Mouse (Mus musculus): ENCODE data around the gene Itgb4. TPM values are rescaled to one million over a fixed set of nuclear protein-coding genes. Genes with fewer than 3 reads are reported as not detected.

Itgb4 gene
- polyA plus RNA-seq, 1 experiment, result 133 TPM

DNA sequence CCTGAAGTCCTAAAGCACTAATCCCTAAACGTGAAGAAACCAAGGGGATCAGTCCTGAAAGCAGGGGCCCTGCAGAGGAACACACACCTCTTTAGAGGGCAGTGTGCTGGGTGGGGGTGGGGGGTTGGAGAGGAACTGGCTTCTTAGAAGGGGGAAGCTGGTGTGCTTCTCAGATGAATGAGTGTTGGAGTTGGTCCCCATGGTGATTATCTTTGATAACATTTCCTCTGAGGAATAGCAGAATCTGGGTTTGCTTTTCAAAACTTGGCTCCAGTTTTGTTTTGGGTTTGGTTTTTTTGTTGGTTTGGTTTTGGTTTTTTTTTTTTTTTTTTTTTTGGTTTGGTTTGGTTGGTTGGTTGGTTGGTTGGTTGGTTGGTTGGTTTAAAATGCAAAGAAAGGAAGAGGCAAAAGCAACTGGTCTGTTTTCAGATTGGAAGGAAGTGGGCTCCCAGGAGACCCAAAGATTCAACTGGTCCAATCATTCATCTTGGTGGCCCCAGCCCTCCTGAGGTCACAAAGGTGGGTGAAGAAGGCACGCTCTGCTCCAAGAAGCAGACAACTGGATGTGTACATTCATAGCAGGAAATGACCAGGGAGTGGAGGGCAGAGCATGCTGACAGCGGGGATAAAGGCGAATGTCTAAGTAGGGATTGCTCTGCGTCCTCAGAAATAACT, 5.6 kb upstream of the Itgb4 start:
- no peak overlapping the region for H3K4me3 ChIP-seq (ENCODE audit: low read depth, low read length)
- no peaks in the 10 kb centered on the region for H3K27me3 ChIP-seq (ENCODE audit: control insufficient read depth, insufficient read depth, low read length)
- TF ChIP-seq POLR2A (IDR thresholded peaks at IDR 0.05; ENCODE audit: low read depth, low read length), result no peak
- TF ChIP-seq CTCF (IDR thresholded peaks at IDR 0.05; ENCODE audit: extremely low read depth, insufficient read length, insufficient replicate concordance, low read depth, low read length), result no peak
- peaks cover 26% of the 10 kb centered on the region for H3K4me1 ChIP-seq (ENCODE audit: control insufficient read depth, insufficient read depth, insufficient read length, low read length)
- 75% methylated on average over 5 of the region's 5 CpGs for WGBS
- H3K36me3 ChIP-seq (ENCODE audit: control insufficient read depth, insufficient read depth, low read length), result peaks cover 19% of the 10 kb centered on the region
- no peak overlapping the region for H3K27ac ChIP-seq (ENCODE audit: insufficient read depth, low read depth, low read length)

DNA sequence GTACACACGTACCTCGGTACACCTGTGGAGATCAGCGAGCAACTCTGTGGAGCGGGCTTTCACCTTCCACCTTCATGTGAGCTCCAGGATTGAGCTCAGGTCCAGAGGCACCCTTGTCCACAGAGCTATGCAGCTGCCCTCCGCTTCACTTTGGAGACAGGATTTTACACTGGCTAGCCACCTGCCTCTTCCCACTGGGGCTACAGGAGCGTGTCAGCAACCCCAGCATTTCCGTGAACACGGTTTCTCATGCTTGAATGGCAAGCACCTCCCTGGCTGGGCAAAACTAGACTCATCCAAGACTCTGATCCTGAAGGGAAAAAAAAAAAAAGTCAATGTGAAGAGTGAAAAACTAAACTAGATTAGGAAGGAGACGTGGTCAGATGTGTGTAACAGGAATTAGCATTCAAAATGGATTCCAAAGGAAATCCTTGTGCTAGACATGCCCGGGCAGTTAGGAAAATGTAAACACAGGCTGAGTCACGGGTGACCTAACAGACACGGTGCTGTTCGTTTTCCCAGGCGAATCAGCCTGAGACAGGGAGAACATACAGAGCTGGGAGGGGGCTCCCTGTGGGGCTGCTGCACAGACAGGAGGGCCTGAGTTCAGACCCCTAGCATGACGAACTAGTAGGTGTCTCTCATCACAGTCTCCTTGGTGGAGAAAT, 4.4 kb upstream of the Itgb4 start:
- H3K36me3 ChIP-seq (ENCODE audit: control insufficient read depth, insufficient read depth, low read length), result peaks cover 9% of the 10 kb centered on the region; the same call in 1 of the 2 replicates
- 33% methylated on average over 15 of the region's 15 CpGs for WGBS
- peaks cover 17% of the 10 kb centered on the region for H3K4me1 ChIP-seq (ENCODE audit: control insufficient read depth, insufficient read depth, insufficient read length, low read length)
- TF ChIP-seq CTCF (IDR thresholded peaks at IDR 0.05; ENCODE audit: extremely low read depth, insufficient read length, insufficient replicate concordance, low read depth, low read length) (no peak), POLR2A (IDR thresholded peaks at IDR 0.05; ENCODE audit: low read depth, low read length) (no peak)
- peak overlapping the region; percentile 6; the same call in 1 of the 2 replicates for H3K27ac ChIP-seq (ENCODE audit: insufficient read depth, low read depth, low read length)
- no peak overlapping the region for H3K4me3 ChIP-seq (ENCODE audit: low read depth, low read length)
- no peaks in the 10 kb centered on the region for H3K27me3 ChIP-seq (ENCODE audit: control insufficient read depth, insufficient read depth, low read length)

DNA sequence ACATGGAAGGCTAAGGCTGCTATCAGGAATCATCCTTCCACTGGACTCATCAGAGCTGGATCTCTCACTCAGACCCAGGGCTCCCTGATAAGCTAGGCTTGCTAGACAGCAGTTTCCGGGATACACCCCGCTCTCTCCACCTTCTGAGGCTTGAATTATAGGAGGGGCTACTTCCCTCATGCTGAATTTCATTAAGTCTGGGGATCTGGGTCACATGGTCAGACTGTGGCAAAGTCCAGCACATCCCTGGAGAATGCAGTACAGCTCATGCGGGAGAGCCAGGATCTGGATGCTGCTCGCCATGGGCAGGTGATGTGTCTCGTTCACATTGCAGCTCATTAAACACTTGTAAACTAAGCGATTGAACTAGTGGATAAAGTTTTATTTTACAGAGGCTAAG, 3.5 kb upstream of the Itgb4 start:
- H3K27me3 ChIP-seq (ENCODE audit: control insufficient read depth, insufficient read depth, low read length), result no peaks in the 10 kb centered on the region
- H3K4me1 ChIP-seq (ENCODE audit: control insufficient read depth, insufficient read depth, insufficient read length, low read length), result peaks cover 16% of the 10 kb centered on the region; the same call in 1 of the 2 replicates
- TF ChIP-seq CTCF (IDR thresholded peaks at IDR 0.05; ENCODE audit: extremely low read depth, insufficient read length, insufficient replicate concordance, low read depth, low read length), result no peak
- TF ChIP-seq POLR2A (IDR thresholded peaks at IDR 0.05; ENCODE audit: low read depth, low read length), result no peak
- peaks cover 7% of the 10 kb centered on the region; the same call in 1 of the 2 replicates for H3K36me3 ChIP-seq (ENCODE audit: control insufficient read depth, insufficient read depth, low read length)
- WGBS, result 27% methylated on average over 6 of the region's 6 CpGs
- H3K4me3 ChIP-seq (ENCODE audit: low read depth, low read length), result no peak overlapping the region
- no peak overlapping the region for H3K27ac ChIP-seq (ENCODE audit: insufficient read depth, low read depth, low read length)

DNA sequence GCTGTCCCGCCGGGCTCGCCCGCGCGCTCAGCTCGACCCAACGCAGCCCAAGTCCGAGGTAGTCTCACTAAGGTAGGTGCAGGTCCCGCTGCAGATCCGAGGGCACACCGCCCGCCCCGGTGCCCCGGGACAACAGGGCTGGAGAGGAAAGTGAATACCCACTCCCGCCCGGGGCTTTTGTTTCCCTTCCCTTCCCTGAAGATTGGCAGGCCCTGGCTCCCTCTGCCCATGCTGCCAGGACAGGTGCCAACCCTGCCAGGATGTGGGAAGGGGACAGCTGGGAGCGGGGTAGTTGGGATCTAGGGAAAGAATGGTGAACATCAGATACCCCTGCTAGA, 543 bp downstream of the Itgb4 start:
- Histone ChIP-seq H3K36me3 (ENCODE audit: control insufficient read depth, insufficient read depth, low read length) (peaks cover 20% of the 10 kb centered on the region), H3K27ac (ENCODE audit: insufficient read depth, low read depth, low read length) (peak overlapping the region; percentile 92), H3K4me3 (ENCODE audit: low read depth, low read length) (peak overlapping the region; percentile 79), H3K27me3 (ENCODE audit: control insufficient read depth, insufficient read depth, low read length) (no peaks in the 10 kb centered on the region), H3K4me1 (ENCODE audit: control insufficient read depth, insufficient read depth, insufficient read length, low read length) (peaks cover 19% of the 10 kb centered on the region)
- 3% methylated on average over 18 of the region's 18 CpGs for WGBS
- 0 out of 2 replicates have a peak, but pooled peaks have one; percentile 1 for TF ChIP-seq POLR2A (IDR thresholded peaks at IDR 0.05; ENCODE audit: low read depth, low read length)
- TF ChIP-seq CTCF (IDR thresholded peaks at IDR 0.05; ENCODE audit: extremely low read depth, insufficient read length, insufficient replicate concordance, low read depth, low read length), result no peak

DNA sequence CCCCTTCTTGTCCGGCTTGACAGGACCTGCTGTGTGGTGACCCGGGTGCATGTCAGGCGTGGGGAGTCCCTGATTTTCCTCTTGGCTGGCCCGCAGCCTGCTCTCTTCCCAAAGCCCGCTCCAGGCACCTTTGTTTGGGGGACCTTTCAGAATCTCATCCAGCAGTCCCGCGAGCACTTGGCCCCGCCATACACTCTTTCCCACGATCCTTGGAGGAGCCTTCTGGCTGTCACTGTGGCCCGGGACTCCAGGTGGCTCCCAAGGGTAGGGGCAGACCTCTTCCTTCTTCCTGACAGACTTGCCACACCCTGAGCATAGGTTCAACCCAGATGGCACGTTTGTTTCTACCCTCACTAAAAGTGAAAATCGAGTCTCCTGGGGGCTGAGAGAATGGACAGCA, 1.0 kb downstream of the Itgb4 start:
- no peaks in the 10 kb centered on the region for H3K27me3 ChIP-seq (ENCODE audit: control insufficient read depth, insufficient read depth, low read length)
- 13% methylated on average over 12 of the region's 12 CpGs for WGBS
- peak overlapping the region; percentile 92 for H3K27ac ChIP-seq (ENCODE audit: insufficient read depth, low read depth, low read length)
- H3K36me3 ChIP-seq (ENCODE audit: control insufficient read depth, insufficient read depth, low read length), result peaks cover 22% of the 10 kb centered on the region
- H3K4me3 ChIP-seq (ENCODE audit: low read depth, low read length), result peak overlapping the region; percentile 79
- peaks cover 15% of the 10 kb centered on the region for H3K4me1 ChIP-seq (ENCODE audit: control insufficient read depth, insufficient read depth, insufficient read length, low read length)
- TF ChIP-seq CTCF (IDR thresholded peaks at IDR 0.05; ENCODE audit: extremely low read depth, insufficient read length, insufficient replicate concordance, low read depth, low read length), result no peak; the same call in 1 of the 2 replicates
- TF ChIP-seq POLR2A (IDR thresholded peaks at IDR 0.05; ENCODE audit: low read depth, low read length), result peak; percentile 77

DNA sequence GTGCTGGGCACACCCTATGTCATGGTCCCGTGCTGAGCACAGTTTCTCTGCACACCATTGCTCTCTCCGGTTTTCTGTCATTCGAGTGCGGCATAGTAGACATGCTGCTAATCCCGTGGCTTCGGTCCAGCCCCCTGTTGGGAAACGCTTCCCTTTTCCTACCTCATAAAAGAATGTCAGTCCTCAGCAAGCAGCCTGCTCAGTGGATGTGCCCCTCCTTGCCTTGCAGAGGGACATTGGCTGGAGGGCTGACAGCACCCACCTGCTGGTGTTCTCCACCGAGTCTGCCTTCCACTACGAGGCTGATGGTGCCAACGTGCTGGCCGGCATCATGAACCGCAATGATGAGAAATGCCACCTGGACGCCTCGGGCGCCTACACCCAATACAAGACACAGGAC, 8.0 kb downstream of the Itgb4 start:
- Histone ChIP-seq H3K27ac (ENCODE audit: insufficient read depth, low read depth, low read length) (no peak overlapping the region), H3K4me3 (ENCODE audit: low read depth, low read length) (no peak overlapping the region), H3K36me3 (ENCODE audit: control insufficient read depth, insufficient read depth, low read length) (peaks cover 59% of the 10 kb centered on the region), H3K4me1 (ENCODE audit: control insufficient read depth, insufficient read depth, insufficient read length, low read length) (peaks cover 2% of the 10 kb centered on the region; the same call in 1 of the 2 replicates), H3K27me3 (ENCODE audit: control insufficient read depth, insufficient read depth, low read length) (no peaks in the 10 kb centered on the region)
- TF ChIP-seq CTCF (IDR thresholded peaks at IDR 0.05; ENCODE audit: extremely low read depth, insufficient read length, insufficient replicate concordance, low read depth, low read length), result no peak
- TF ChIP-seq POLR2A (IDR thresholded peaks at IDR 0.05; ENCODE audit: low read depth, low read length), result no peak
- 95% methylated on average over 15 of the region's 15 CpGs for WGBS

DNA sequence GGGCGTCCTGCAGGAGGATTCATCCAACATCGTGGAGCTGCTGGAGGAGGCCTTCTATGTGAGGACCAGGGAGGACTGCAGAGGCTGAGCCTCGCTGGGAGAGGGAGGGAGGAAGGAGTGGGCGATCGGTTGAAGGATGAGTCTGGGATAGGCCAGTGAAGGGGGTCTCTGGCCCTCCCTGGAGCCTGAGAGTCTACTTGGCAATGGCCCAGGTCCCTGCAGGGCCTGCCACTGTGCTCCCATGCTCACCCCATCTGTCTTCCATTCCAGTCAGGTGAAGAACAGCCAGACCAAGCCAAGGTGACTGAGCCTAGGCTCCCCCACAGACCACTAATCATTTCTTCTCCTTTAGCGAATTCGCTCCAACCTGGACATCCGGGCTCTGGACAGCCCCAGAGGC, 8.8 kb downstream of the Itgb4 start:
- WGBS, result 88% methylated on average over 8 of the region's 8 CpGs

More for the DNA sequence above, 8.8 kb downstream of the Itgb4 start:
- Histone ChIP-seq H3K4me3 (ENCODE audit: low read depth, low read length) (no peak overlapping the region), H3K36me3 (ENCODE audit: control insufficient read depth, insufficient read depth, low read length) (peaks cover 62% of the 10 kb centered on the region), H3K4me1 (ENCODE audit: control insufficient read depth, insufficient read depth, insufficient read length, low read length) (no peaks in the 10 kb centered on the region), H3K27me3 (ENCODE audit: control insufficient read depth, insufficient read depth, low read length) (no peaks in the 10 kb centered on the region), H3K27ac (ENCODE audit: insufficient read depth, low read depth, low read length) (no peak overlapping the region)
- TF ChIP-seq POLR2A (IDR thresholded peaks at IDR 0.05; ENCODE audit: low read depth, low read length) (no peak), CTCF (IDR thresholded peaks at IDR 0.05; ENCODE audit: extremely low read depth, insufficient read length, insufficient replicate concordance, low read depth, low read length) (no peak)
